Mouse (Mus musculus) G1E (cell line): Measurements from ENCODE around the gene Ranbp3l. TPM values are rescaled to one million over a fixed set of nuclear protein-coding genes. Genes with fewer than 3 reads are reported as not detected.

Source experiments
- ATAC-seq: 2 replicates; pipeline ENCODE4 v1.8.0; 2016; ENCODE audit warnings: mild to moderate bottlenecking; ENCODE audit not compliant: insufficient number of reproducible peaks, poor library complexity, low FRiP score, severe bottlenecking; ENCODE audit errors: extremely low read depth
- DNase-seq: peaks from one replicate; pipeline ENCODE4 v3.0.0; 2012; ENCODE audit warnings: low spot score
- H3K27me3 ChIP-seq: 2 replicates; pipeline ENCODE4 v1.6.1; 2012; ENCODE audit warnings: mild to moderate bottlenecking, low read length, inconsistent platforms; ENCODE audit not compliant: insufficient read depth
- H3K36me3 ChIP-seq: replicated peaks from 2 replicates; pipeline ENCODE3; 2012; ENCODE audit warnings: mild to moderate bottlenecking, inconsistent platforms
- H3K4me1 ChIP-seq: 2 replicates; pipeline ENCODE4 v1.6.1; 2012; ENCODE audit warnings: low read depth, low read length, inconsistent platforms, mixed read lengths; ENCODE audit not compliant: insufficient read depth
- H3K4me3 ChIP-seq: 2 replicates; pipeline ENCODE4 v1.5.1; 2012; ENCODE audit warnings: low read depth, mild to moderate bottlenecking, inconsistent platforms, low read length, moderate library complexity, mixed read lengths
- H3K9me3 ChIP-seq: replicated peaks from 2 replicates; pipeline ENCODE4 v1.6.1; 2012; ENCODE audit warnings: inconsistent platforms
- CTCF ChIP-seq: IDR thresholded peaks from 2 replicates; pipeline ENCODE4 v1.5.1; 2012; ENCODE audit warnings: low read depth, low read length, inconsistent platforms, mixed read lengths
- GATA1 ChIP-seq: IDR thresholded peaks from 2 replicates; pipeline ENCODE4 v1.6.1; 2012; ENCODE audit warnings: borderline replicate concordance, low read length, inconsistent platforms, mixed read lengths
- GATA2 ChIP-seq: IDR thresholded peaks from 2 replicates; pipeline ENCODE4 v1.6.1; 2012; ENCODE audit warnings: low read depth, low read length, inconsistent platforms, borderline replicate concordance
- POLR2AphosphoS5 ChIP-seq: IDR thresholded peaks from 2 replicates; pipeline ENCODE4 v1.6.1; 2012; ENCODE audit warnings: low read depth, low read length, inconsistent platforms; ENCODE audit not compliant: insufficient replicate concordance
- TAL1 ChIP-seq: conservative IDR thresholded peaks from 2 replicates; pipeline ENCODE4 v1.6.1; 2012; ENCODE audit warnings: low read depth, low read length, inconsistent platforms, mixed read lengths
- polyA plus RNA-seq: library from polyadenylated mRNA; stranded (reverse); fragments of >175 nt; gene quantifications from 2 replicates; pipeline ENCODE4 v1.2.3, GENCODE M21; 2012
- total RNA-seq, 2 experiments: library from RNA; stranded (forward) in 1 of 2; stranded (reverse) in 1 of 2; fragments of 200-1000 nt in 1 of 2; fragments of >200 nt in 1 of 2; fragmentation: Nextera tagmentation in 1 of 2; gene quantifications; 2 replicates each; pipeline ENCODE4 v1.2.3; 2014 to 2017

Ranbp3l gene
- total RNA-seq (2014; fragmentation: Nextera tagmentation) (not detected in 2 replicates), total RNA-seq (2017) (0.12 and 0.33 TPM in 2 replicates), polyA plus RNA-seq (not detected in 2 replicates)

DNA sequence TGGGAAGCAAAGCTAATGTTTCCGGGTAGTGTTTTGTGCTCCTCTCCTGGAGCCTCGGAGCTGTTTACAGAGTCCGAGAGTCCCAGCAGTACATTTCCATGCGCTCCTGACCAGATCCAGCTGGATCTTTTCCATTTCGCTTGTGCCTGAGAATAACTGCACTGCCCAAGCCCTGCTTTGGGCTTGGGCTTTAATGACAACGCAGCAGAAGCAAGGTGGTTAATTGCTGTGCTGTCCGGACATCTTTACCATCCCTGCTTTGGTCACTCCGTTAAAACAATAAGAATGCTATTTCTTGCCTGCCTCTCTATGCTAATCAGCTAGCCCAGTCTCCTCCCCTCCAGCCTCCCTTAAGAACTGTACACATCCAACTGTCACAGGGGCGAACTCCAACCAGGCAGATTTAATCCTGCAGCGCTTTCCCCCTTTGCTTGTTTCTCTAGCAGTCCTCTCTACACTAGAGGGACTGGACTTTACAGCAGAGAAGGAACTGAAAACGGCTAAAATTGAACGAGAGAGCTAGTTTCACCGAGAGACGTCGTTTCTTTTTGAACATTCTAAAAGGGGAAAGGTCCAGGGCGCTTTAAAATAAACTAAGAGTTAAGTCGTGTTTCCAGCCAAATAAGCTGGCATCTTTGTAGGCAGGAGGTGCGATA, at the start of gene Ranbp3l:
TSS of gene Ranbp3l (plus strand) at position 377 of the 656 bp plus-strand sequence.
- Histone ChIP-seq H3K4me3 (no peak within 1 kb of the TSS), H3K27me3 (no peaks in the 10 kb centered on the region; the same call in none of the 2 replicates), H3K9me3 (no peaks in the 10 kb centered on the region), H3K4me1 (no peaks in the 10 kb centered on the region), H3K36me3 (no peaks in the 10 kb centered on the region)
- TF ChIP-seq POLR2AphosphoS5 (no peak), GATA1 (no peak)
- ATAC-seq (no peak), DNase-seq (no peak)

- Histone ChIP-seq H3K9me3 (peaks cover 11% of the 10 kb centered on the region), H3K4me1 (no peaks in the 10 kb centered on the region), H3K36me3 (no peaks in the 10 kb centered on the region), H3K27me3 (no peaks in the 10 kb centered on the region; the same call in 1 of the 2 replicates), H3K4me3 (no peak overlapping the region)
- no peak for ATAC-seq
- TF ChIP-seq GATA2 (no peak), TAL1 (no peak), POLR2AphosphoS5 (no peak), CTCF (no peak), GATA1 (no peak)
- DNase-seq: no peak
Observed at GRCm38 (mm10) chr15:8930061-8930460, 37.7 kb upstream of the Ranbp3l start.

DNA sequence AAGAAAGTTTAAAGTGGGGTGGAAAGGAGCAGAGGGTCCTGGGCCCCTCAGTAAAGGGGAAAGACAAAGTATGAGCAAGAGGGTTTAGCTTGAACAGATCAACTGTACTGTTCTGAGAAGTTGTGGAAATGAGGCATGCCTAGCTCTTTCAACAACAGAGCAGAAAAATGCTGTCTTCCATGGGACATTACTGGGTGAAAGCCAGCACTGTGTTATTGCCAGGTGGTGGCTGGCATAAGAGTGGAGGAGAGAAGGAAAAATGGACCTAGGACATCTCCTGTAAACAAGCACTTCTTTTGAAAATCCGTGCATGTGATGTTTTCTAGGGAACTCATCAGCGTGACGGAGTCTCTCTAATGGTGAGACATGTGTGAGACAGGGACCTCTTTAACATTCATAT, 30.8 kb upstream of the Ranbp3l start:
- Histone ChIP-seq H3K27me3 (0 out of 2 replicates have a peak, but pooled peaks cover 2% of the 10 kb centered on the region), H3K4me1 (peaks cover 2% of the 10 kb centered on the region; the same call in 1 of the 2 replicates), H3K9me3 (no peaks in the 10 kb centered on the region), H3K36me3 (no peaks in the 10 kb centered on the region), H3K4me3 (no peak overlapping the region)
- DNase-seq: no peak
- no peak for ATAC-seq
- no peak for TF ChIP-seq TAL1

DNA sequence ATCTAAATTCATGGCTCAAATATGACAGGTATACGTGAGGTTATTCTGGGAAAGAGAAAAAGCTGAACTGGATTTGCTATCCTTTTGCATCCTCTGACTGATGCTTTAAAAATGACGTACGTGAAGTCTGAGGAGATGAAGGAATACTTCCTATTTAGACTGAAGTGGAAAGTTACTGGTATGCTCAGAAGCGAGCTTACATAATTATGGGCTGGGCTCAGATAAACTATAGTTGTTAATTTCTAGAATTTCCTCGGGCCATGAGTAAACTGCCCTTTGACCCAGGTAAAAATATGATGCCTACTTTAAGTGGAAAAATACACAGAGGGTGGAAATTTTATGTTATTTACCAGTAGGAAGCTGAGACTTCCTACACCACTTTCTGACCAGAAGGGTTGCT, 26.9 kb upstream of the Ranbp3l start:
- DNase-seq (no peak), ATAC-seq (no peak)
- Histone ChIP-seq H3K27me3 (peaks cover 9% of the 10 kb centered on the region; the same call in 1 of the 2 replicates), H3K9me3 (no peaks in the 10 kb centered on the region), H3K4me1 (peaks cover 2% of the 10 kb centered on the region; the same call in 1 of the 2 replicates), H3K4me3 (no peak overlapping the region), H3K36me3 (no peaks in the 10 kb centered on the region)
- TF ChIP-seq GATA2 (no peak), POLR2AphosphoS5 (no peak), GATA1 (no peak), CTCF (no peak), TAL1 (no peak)

GRCm38 (mm10) chr15:8950856-8951255, 16.9 kb upstream of the Ranbp3l start:
- no peaks in the 10 kb centered on the region for H3K9me3 ChIP-seq
- no peaks in the 10 kb centered on the region for H3K4me1 ChIP-seq
- ATAC-seq (no peak), DNase-seq (no peak)
- no peaks in the 10 kb centered on the region for H3K36me3 ChIP-seq
- H3K27me3 ChIP-seq: peaks cover 8% of the 10 kb centered on the region; the same call in 1 of the 2 replicates
- TF ChIP-seq TAL1: no peak
- TF ChIP-seq GATA2: no peak
- no peak for TF ChIP-seq GATA1
- TF ChIP-seq CTCF: no peak
- no peak for TF ChIP-seq POLR2AphosphoS5
- H3K4me3 ChIP-seq: no peak overlapping the region

DNA sequence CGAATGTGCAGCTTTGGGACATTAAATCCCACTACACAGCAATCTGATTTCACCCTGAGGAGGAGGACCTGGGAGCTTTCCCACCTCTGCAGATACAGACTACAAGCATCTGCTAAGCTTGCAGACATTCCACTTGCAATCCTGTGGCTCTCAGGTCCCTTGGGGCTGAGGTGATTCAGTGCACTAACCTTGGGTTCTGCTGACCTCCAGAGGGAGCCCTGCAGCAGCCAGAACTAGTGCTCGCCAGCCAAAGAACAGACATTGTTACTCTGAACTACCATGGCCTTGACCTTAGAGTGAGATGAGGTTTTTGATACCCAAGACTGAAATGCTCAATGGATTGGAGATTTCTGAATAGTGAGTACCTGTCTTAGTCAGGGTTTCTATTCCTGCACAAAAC, 4.4 kb upstream of the Ranbp3l start:
- Histone ChIP-seq H3K36me3 (no peaks in the 10 kb centered on the region), H3K9me3 (no peaks in the 10 kb centered on the region), H3K4me3 (no peak overlapping the region), H3K4me1 (no peaks in the 10 kb centered on the region), H3K27me3 (peaks cover 2% of the 10 kb centered on the region)
- no peak for ATAC-seq
- no peak for DNase-seq
- TF ChIP-seq POLR2AphosphoS5: no peak
- no peak for TF ChIP-seq CTCF
- TF ChIP-seq GATA1: no peak
- no peak for TF ChIP-seq TAL1
- no peak for TF ChIP-seq GATA2

DNA sequence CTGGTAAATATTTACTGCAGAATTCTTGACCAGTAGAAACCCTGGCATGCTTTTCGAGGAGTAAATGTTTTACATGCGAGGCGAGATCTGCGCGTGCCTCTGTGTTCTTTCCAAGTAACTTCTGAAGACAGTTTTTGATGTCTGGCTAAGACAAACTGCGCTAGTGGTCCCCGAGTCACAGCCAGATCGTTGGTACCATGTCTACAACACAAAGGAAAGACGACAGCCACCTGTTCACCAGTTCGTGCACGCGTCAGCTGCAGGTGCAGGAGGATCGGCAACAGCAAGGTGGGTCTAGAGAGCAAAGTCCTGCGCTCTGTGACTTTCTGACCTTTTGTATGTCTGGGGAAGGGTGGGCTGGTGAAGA, 463 bp downstream of the Ranbp3l start:
- no peak for ATAC-seq
- Histone ChIP-seq H3K4me3 (no peak overlapping the region), H3K4me1 (no peaks in the 10 kb centered on the region)

More for the DNA sequence above, 463 bp downstream of the Ranbp3l start:
- Histone ChIP-seq H3K9me3 (no peaks in the 10 kb centered on the region), H3K27me3 (no peaks in the 10 kb centered on the region; the same call in none of the 2 replicates), H3K36me3 (no peaks in the 10 kb centered on the region)
- TF ChIP-seq TAL1: no peak
- no peak for TF ChIP-seq GATA1
- TF ChIP-seq GATA2: no peak
- no peak for TF ChIP-seq POLR2AphosphoS5
- no peak for TF ChIP-seq CTCF
- DNase-seq: no peak
